Mouse (Mus musculus) midbrain, embryonic 12.5 days (tissue): ENCODE measurements around the gene Mrpl51. TPM values are rescaled to one million over a fixed set of nuclear protein-coding genes. Genes with fewer than 3 reads are reported as not detected.

Experiments
- ATAC-seq: fragments of 200-750 bp; cut with Nextera tagmentation; 2 replicates; pipeline ENCODE4 v1.8.0; 2017; ENCODE audit warnings: low read depth, moderate TSS enrichment, moderate library complexity; ENCODE audit not compliant: low FRiP score
- H3K27ac ChIP-seq: fragments of 300-500 bp; sonication (generic); replicated peaks from 2 replicates; pipeline ENCODE4 v1.5.1; 2016; ENCODE audit warnings: mild to moderate bottlenecking
- H3K27me3 ChIP-seq: fragments of 300-500 bp; sonication (generic); 2 replicates; pipeline ENCODE4 v1.6.1; 2016; ENCODE audit warnings: mild to moderate bottlenecking
- H3K36me3 ChIP-seq: fragments of 300-500 bp; sonication (generic); 2 replicates; pipeline ENCODE4 v1.6.1; 2016
- H3K4me1 ChIP-seq: fragments of 300-500 bp; sonication (generic); 2 replicates; pipeline ENCODE4 v1.6.1; 2016
- H3K4me2 ChIP-seq: fragments of 300-500 bp; sonication (generic); replicated peaks from 2 replicates; pipeline ENCODE4 v1.6.1; 2016; ENCODE audit warnings: mild to moderate bottlenecking, moderate library complexity
- H3K4me3 ChIP-seq: fragments of 300-500 bp; sonication (generic); 2 replicates; pipeline ENCODE4 v1.5.1; 2016; ENCODE audit warnings: mild to moderate bottlenecking
- H3K9ac ChIP-seq: fragments of 300-500 bp; sonication (generic); replicated peaks from 2 replicates; pipeline ENCODE4 v1.6.1; 2016; ENCODE audit warnings: mild to moderate bottlenecking, moderate library complexity
- H3K9me3 ChIP-seq: fragments of 300-500 bp; sonication (generic); 2 replicates; pipeline ENCODE4 v1.6.1; 2016; ENCODE audit warnings: mild to moderate bottlenecking
- WGBS: fragments of 180-500 bp; shearing (Covaris S2); methylation state at CpG from one replicate; pipeline ENCODE4 v1.1.7; 2016; 5-methylcytosine and 5-hydroxymethylcytosine counted together
- polyA plus RNA-seq: library from polyadenylated mRNA; unstranded; fragments of >200 nt; fragmentation: Nextera tagmentation; extraction: Ambion mirVana; gene quantifications from 2 replicates; pipeline ENCODE4 v1.2.1, GENCODE M21; 2016

Mrpl51 gene
- polyA plus RNA-seq, 1 experiment from 2014 or later, result 172 TPM

DNA sequence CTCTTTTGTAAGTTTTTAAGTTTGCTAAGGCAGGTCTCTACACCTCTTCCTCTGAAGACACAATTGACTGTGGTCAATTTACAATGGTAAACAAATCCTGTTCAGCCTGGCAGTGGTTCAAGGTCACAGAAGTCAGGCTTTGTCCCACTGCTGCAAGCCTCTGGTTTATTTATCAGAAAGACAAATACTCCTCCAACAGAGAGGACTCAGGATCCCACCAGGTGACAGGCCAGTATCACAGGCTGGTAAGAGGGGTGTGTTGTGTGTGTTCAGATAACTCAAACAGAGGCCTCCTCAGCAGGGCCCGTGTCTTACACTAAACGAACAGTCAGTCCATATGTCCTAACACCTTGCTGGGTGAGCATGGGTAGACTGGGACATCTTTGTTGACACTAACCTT lies 19.1 kb upstream of the Mrpl51 start:
- no peak overlapping the region for H3K4me3 ChIP-seq
- peaks cover 6% of the 10 kb centered on the region for H3K4me1 ChIP-seq
- no peaks in the 10 kb centered on the region for H3K9me3 ChIP-seq
- ATAC-seq, result no peak
- no peak overlapping the region for H3K9ac ChIP-seq
- H3K27ac ChIP-seq, result no peak overlapping the region
- no peaks in the 10 kb centered on the region for H3K27me3 ChIP-seq
- H3K4me2 ChIP-seq, result no peak overlapping the region
- H3K36me3 ChIP-seq, result peaks cover 100% of the 10 kb centered on the region
- 86% methylated on average over 2 of the region's 2 CpGs for WGBS

DNA sequence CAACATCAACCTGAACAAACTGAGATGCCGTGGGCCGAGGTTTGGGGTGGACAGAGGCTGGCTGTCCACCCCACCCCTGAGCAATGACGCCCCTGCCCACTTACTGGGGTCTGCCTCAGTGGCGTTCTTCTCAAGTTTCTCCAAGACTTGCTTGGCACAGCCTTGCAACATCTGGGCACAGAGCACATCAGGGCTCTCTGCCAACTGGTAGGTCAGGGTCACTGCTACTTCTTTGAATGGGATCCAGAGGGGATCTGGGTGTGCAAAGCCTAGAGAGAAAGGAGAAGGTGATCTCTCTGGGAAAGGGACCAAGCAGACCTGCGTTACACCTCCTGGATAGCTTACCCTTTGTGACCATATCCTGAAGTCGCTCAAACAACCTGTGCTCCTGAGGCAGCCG lies 18.3 kb upstream of the Mrpl51 start:
- peaks cover 100% of the 10 kb centered on the region for H3K36me3 ChIP-seq
- no peaks in the 10 kb centered on the region for H3K9me3 ChIP-seq
- no peaks in the 10 kb centered on the region for H3K4me1 ChIP-seq
- no peak overlapping the region for H3K27ac ChIP-seq
- 93% methylated on average over 7 of the region's 7 CpGs for WGBS
- no peak for ATAC-seq
- H3K4me3 ChIP-seq, result no peak overlapping the region
- H3K4me2 ChIP-seq, result no peak overlapping the region
- no peak overlapping the region for H3K9ac ChIP-seq
- no peaks in the 10 kb centered on the region for H3K27me3 ChIP-seq

DNA sequence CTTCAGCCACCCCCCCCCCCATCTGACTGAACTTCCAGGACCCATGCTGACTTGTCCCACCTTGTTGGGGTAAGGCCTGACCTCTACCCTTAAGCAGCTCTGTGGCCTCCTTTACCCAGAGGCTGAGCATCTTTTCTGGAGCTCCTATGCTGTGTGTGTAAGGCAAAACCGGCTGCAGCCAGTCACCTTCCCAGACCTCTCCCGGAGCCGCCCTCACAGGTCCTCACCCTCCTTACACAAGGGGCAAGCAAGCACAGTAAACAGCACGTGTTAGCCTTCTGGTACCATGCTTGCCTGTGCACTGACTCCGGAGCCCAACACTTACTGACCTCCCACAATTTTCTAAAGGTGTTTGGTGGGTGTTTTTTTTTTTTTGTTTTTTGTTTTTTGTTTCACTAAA lies 16.1 kb upstream of the Mrpl51 start:
- no peak overlapping the region for H3K27ac ChIP-seq
- H3K4me3 ChIP-seq, result no peak overlapping the region
- no peak for ATAC-seq
- H3K36me3 ChIP-seq, result peaks cover 98% of the 10 kb centered on the region
- no peaks in the 10 kb centered on the region for H3K9me3 ChIP-seq
- no peaks in the 10 kb centered on the region for H3K4me1 ChIP-seq
- no peak overlapping the region for H3K9ac ChIP-seq
- WGBS, result 92% methylated on average over 5 of the region's 5 CpGs
- H3K4me2 ChIP-seq, result no peak overlapping the region
- no peaks in the 10 kb centered on the region for H3K27me3 ChIP-seq

DNA sequence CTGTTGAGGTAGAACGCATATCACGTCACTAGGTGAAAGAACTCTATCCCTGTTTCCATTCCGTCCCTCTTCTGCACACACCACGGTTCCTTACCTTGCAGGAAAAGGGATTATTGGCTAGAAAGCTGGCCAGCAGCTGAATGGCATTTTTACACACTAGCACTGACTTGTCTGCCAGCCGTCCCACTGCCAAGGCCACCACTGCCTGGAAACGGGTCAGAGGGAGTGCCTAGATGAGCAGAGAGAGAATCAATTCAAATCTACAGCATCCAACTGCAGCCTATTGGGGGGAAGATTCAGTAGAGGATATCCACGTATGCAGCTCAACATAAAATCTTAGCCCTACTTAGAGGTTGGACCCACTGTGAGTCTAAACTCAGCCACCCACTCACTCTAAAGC lies 12.0 kb upstream of the Mrpl51 start:
- Histone ChIP-seq H3K27ac (no peak overlapping the region), H3K36me3 (peaks cover 97% of the 10 kb centered on the region), H3K27me3 (no peaks in the 10 kb centered on the region), H3K4me3 (no peak overlapping the region), H3K4me2 (no peak overlapping the region), H3K9me3 (no peaks in the 10 kb centered on the region), H3K4me1 (no peaks in the 10 kb centered on the region), H3K9ac (no peak overlapping the region)
- 95% methylated on average over 7 of the region's 7 CpGs for WGBS
- ATAC-seq, result no peak

DNA sequence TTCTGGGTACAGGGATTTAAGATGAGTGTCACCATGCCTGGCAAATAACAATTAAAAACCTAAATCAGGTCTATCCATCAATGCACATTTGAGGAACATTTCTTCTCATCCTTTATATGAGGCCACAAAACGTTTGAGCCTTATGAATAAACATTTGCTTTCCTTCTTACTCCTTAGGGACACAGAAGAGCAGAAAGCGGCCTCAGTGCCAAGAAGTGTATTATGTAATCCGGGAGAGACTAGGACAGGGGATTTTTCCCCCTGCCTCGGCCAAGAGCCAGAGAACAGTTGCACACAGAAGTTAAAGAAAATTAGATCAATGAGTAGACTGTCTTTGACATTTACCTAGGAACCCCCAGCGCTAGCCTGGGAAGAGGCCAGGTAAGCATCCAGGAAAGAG lies 9.5 kb upstream of the Mrpl51 start:
- Histone ChIP-seq H3K4me3 (no peak overlapping the region), H3K9me3 (no peaks in the 10 kb centered on the region), H3K4me2 (no peak overlapping the region), H3K9ac (no peak overlapping the region), H3K36me3 (peaks cover 97% of the 10 kb centered on the region), H3K4me1 (no peaks in the 10 kb centered on the region), H3K27ac (no peak overlapping the region), H3K27me3 (no peaks in the 10 kb centered on the region)
- ATAC-seq, result no peak
- 84% methylated on average over 5 of the region's 5 CpGs for WGBS

DNA sequence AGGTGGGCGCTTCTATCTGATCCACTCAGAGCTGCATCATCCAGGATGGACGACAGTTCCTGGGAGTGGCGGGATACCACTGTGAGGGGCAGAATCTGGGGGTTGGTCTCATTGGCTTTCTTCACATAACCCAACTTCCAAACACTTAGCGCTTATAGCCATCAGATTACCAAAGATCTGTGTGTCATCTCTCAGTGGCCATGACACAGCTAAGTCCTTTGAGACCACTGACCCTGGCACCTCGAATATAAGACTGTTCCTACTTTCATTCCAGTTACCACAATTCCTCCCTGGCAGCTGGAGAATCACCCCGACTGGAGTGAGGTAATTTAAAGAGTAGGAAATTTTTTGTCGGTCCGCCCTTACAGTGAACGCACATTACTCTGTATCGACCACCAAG lies 5.4 kb upstream of the Mrpl51 start:
- H3K9me3 ChIP-seq, result no peaks in the 10 kb centered on the region
- ATAC-seq, result no peak
- WGBS, result 96% methylated on average over 10 of the region's 10 CpGs
- peaks cover 83% of the 10 kb centered on the region for H3K36me3 ChIP-seq
- H3K4me3 ChIP-seq, result no peak overlapping the region
- H3K4me1 ChIP-seq, result peaks cover 3% of the 10 kb centered on the region; the same call in 1 of the 2 replicates
- no peak overlapping the region for H3K27ac ChIP-seq
- H3K27me3 ChIP-seq, result no peaks in the 10 kb centered on the region
- no peak overlapping the region for H3K4me2 ChIP-seq
- no peak overlapping the region for H3K9ac ChIP-seq

DNA sequence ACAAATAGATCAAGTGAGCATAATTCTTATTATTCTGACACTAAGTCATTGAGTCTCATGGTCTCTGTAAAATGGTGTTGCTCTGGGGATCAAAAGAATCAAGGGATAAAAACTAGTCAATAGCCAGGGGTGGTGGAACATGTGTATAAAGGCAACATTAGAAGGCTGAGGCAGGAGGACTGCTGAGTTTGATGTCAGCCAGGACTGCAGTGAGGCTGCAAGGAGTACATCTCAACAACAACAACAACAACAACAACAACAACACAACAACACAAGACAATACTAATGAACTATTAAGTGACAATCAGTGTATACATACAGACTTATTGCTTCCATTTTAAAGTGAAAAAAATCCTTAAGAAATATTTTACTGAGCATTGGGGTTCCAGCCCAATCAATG lies 785 bp upstream of the Mrpl51 start:
- peak overlapping the region; percentile 76 for H3K9ac ChIP-seq
- H3K36me3 ChIP-seq, result peaks cover 59% of the 10 kb centered on the region
- peaks cover 18% of the 10 kb centered on the region for H3K4me1 ChIP-seq
- ATAC-seq, result no peak
- no peaks in the 10 kb centered on the region for H3K27me3 ChIP-seq
- peak overlapping the region; percentile 88 for H3K4me2 ChIP-seq
- peak overlapping the region; percentile 72 for H3K4me3 ChIP-seq
- peak overlapping the region; percentile 99 for H3K27ac ChIP-seq
- H3K9me3 ChIP-seq, result no peaks in the 10 kb centered on the region

DNA sequence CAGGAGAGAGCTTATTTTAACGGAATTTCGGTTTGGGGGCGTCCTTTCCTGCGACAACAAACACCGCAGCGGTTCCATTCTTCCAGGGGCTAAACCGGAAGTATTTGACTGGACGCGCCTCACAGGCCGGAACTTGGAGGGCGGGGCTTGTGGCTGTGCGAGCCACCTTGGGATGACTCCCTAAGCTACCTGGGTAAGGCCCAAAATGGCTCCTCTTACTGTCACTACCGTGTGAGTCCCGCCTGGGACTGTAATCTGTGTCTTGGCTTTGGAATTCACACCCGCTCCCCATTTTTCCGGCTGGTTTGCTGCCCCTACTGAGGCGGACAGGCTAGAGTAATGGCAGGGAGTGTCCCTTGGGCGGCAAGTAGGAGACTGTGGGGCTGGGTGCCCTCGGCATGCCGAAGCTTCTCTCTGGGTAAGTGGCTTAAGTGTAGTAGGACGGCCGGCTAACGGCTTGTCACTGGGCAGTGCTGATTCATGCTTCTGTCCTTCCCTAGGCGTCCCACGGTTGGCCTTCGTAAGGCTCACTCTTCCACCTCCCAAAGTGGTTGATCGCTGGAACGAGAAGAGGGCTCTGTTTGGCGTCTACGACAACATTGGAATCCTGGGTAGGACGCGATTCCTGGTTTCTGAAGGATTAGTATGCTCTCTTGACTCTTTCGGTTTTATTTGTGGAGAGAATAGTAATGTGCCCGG lies 564 bp downstream of the Mrpl51 start:
- Histone ChIP-seq H3K9ac (peak overlapping the region; percentile 85), H3K27ac (peak overlapping the region; percentile 99), H3K36me3 (peaks cover 45% of the 10 kb centered on the region), H3K4me3 (peak overlapping the region; percentile 72), H3K4me1 (peaks cover 21% of the 10 kb centered on the region), H3K27me3 (no peaks in the 10 kb centered on the region), H3K4me2 (peak overlapping the region; percentile 88), H3K9me3 (no peaks in the 10 kb centered on the region)
- WGBS, result under 1% methylated on average over 34 of the region's 34 CpGs
- peak; percentile 92 for ATAC-seq

DNA sequence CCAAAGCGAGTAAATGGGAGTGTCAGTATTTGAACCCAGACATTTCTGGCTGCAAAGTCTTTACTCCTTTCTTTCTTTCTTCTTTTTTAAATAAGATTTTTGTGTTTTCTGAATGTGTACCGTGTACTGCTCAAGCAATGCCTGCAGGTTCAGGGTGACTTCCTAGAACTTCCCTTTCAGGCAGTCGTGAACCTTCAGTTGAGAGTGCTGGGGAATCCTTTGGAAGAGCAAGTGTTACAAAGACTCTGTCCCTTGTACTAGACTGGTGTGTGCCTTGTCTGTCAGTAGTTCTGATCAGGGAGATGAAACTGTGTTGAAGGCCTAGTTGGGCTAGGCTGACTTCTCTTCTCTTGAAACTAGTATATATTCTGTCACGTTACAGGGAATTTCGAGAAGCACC lies 1.2 kb downstream of the Mrpl51 start:
- Histone ChIP-seq H3K36me3 (peaks cover 39% of the 10 kb centered on the region), H3K9me3 (no peaks in the 10 kb centered on the region), H3K4me2 (peak overlapping the region; percentile 88), H3K4me3 (peak overlapping the region; percentile 72), H3K4me1 (peaks cover 21% of the 10 kb centered on the region), H3K27me3 (no peaks in the 10 kb centered on the region), H3K27ac (peak overlapping the region; percentile 99), H3K9ac (peak overlapping the region; percentile 85)
- ATAC-seq, result no peak
- WGBS, result 49% methylated on average over 5 of the region's 5 CpGs

DNA sequence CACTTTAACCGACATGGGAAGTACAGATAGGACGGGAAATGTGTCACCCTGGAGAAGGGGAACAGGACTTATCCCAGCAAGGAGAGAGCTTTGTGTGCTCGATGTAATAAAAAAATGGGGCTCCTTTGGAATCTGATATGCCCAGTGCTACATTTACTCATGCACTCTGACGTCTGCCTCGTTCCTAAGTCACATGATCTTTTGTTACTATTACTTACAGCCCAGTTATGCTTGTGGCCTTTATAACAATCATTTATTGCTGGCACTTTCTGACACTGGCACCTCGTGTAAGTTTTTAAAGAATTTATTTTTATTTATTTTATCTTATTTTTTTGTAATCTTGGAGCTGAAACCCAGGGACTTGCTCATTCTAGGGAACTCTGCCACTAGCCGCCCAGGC lies 1.8 kb downstream of the Mrpl51 start:
- 89% methylated on average over 7 of the region's 7 CpGs for WGBS
- no peak overlapping the region for H3K4me2 ChIP-seq
- peaks cover 21% of the 10 kb centered on the region for H3K4me1 ChIP-seq
- no peak overlapping the region for H3K27ac ChIP-seq
- no peaks in the 10 kb centered on the region for H3K9me3 ChIP-seq
- no peak overlapping the region for H3K4me3 ChIP-seq
- H3K27me3 ChIP-seq, result no peaks in the 10 kb centered on the region
- no peak for ATAC-seq
- H3K36me3 ChIP-seq, result peaks cover 33% of the 10 kb centered on the region
- H3K9ac ChIP-seq, result no peak overlapping the region

DNA sequence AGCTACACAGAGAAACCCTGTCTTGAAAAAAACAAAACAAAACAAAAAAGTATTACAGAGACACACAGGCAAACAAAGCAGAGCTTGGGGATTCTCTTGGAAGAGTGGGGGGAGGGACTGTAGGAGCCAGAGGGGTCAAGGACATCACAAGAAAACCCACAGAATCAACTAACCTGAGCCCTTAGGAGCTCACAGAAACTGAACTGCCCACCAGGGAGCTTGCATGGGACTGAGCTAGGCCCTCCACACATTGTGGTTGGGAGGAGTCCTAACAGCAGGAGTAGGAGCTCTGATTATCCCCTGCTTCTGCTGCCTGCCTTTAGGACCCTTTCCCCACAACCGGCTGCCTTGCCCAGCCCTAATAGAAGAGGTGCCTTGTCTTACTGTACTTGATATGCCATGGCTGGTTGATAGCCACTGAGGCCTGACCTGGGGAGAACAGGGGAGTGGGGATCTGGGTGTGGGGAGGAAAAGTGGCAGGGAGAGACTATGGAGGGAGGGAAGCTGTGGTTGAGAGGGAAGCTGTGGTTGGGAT lies 4.0 kb downstream of the Mrpl51 start:
- Histone ChIP-seq H3K27me3 (no peaks in the 10 kb centered on the region), H3K9ac (peak overlapping the region; percentile 29; the same call in 1 of the 2 replicates), H3K36me3 (peaks cover 21% of the 10 kb centered on the region), H3K9me3 (no peaks in the 10 kb centered on the region), H3K4me1 (peaks cover 18% of the 10 kb centered on the region), H3K4me2 (no peak overlapping the region), H3K4me3 (no peak overlapping the region), H3K27ac (peak overlapping the region; percentile 52; the same call in 1 of the 2 replicates)
- no peak for ATAC-seq
- 15% methylated on average over 1 of the region's 1 CpGs for WGBS

DNA sequence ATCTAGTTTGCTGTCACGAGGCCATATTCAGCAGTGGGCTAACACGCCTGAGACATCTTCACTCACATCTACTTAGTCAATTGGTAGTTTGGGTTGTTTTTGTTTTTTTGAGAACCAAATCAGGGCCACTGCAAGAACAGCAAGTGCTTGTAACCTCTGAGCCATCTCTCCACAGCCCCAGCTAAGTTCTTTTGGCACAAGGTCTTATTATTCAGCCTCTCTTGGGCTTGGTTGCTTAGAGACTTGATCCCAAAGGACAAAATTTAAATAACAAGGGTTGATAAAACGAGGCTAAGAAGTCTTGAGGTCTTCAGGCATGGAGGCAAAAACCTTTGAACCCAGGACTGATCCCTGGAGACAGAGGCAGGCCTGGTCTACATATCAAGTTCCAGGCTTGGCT lies 4.7 kb downstream of the Mrpl51 start:
- H3K36me3 ChIP-seq, result peaks cover 21% of the 10 kb centered on the region
- no peak overlapping the region for H3K4me3 ChIP-seq
- ATAC-seq, result no peak
- peak overlapping the region; percentile 25; the same call in 1 of the 2 replicates for H3K27ac ChIP-seq
- WGBS, result 25% methylated on average over 3 of the region's 3 CpGs
- H3K9ac ChIP-seq, result no peak overlapping the region
- no peaks in the 10 kb centered on the region for H3K9me3 ChIP-seq
- H3K4me1 ChIP-seq, result peaks cover 18% of the 10 kb centered on the region
- no peak overlapping the region for H3K4me2 ChIP-seq
- no peaks in the 10 kb centered on the region for H3K27me3 ChIP-seq

DNA sequence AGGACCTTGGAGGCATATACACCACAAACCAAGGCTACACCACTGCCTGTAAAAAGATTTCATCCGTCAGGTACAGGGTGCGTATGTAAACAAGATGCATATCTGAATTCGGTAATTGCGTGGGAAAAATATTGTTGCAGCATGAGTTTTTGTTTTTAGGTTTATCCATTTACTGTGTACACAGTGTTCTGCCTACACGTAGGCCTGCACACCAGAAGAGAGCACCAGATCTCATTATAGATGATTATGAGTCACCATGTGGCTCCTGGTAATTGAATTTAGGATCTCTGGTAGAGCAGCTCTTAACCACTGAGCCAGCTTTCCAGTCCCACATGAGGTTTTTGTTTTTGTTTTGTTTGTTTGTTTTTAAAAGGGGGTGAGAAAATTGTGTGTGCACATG lies 5.6 kb downstream of the Mrpl51 start:
- Histone ChIP-seq H3K36me3 (peaks cover 21% of the 10 kb centered on the region), H3K9me3 (no peaks in the 10 kb centered on the region), H3K27ac (no peak overlapping the region), H3K4me3 (no peak overlapping the region), H3K9ac (no peak overlapping the region), H3K4me1 (peaks cover 18% of the 10 kb centered on the region), H3K27me3 (no peaks in the 10 kb centered on the region), H3K4me2 (no peak overlapping the region)
- ATAC-seq, result no peak
- 89% methylated on average over 5 of the region's 5 CpGs for WGBS
